Mouse (Mus musculus) intestine, postnatal 0 days (tissue): Measurements from ENCODE around the gene Ush1g. TPM values are rescaled to one million over a fixed set of nuclear protein-coding genes. Genes with fewer than 3 reads are reported as not detected.

Source experiments
- ATAC-seq: fragments of 200-750 bp; cut with Nextera tagmentation; 2 replicates; pipeline ENCODE4 v1.8.0; 2017; ENCODE audit warnings: mild to moderate bottlenecking, moderate TSS enrichment, moderate library complexity
- H3K27ac ChIP-seq: fragments of 300-500 bp; sonication (generic); 2 replicates; pipeline ENCODE4 v1.5.1; 2014; ENCODE audit warnings: mild to moderate bottlenecking, low read depth, low read length, moderate library complexity
- H3K27me3 ChIP-seq: fragments of 300-500 bp; sonication (generic); replicated peaks from 2 replicates; pipeline ENCODE4 v1.6.1; 2014; ENCODE audit warnings: low read length, mixed read lengths; ENCODE audit not compliant: control insufficient read depth, insufficient read depth
- H3K36me3 ChIP-seq: fragments of 300-500 bp; sonication (generic); 2 replicates; pipeline ENCODE4 v1.6.1; 2014; ENCODE audit warnings: mild to moderate bottlenecking, moderate library complexity; ENCODE audit not compliant: control insufficient read depth, insufficient read depth
- H3K4me1 ChIP-seq: fragments of 300-500 bp; sonication (generic); replicated peaks from 2 replicates; pipeline ENCODE4 v1.6.1; 2014; ENCODE audit warnings: antibody characterized with exemption, low read length, mixed read lengths; ENCODE audit not compliant: control insufficient read depth, insufficient read depth
- H3K4me2 ChIP-seq: fragments of 300-500 bp; sonication (generic); replicated peaks from 2 replicates; pipeline ENCODE4 v1.6.1; 2014; ENCODE audit warnings: low read depth, mild to moderate bottlenecking, moderate library complexity
- H3K4me3 ChIP-seq: fragments of 300-500 bp; sonication (generic); 2 replicates; pipeline ENCODE4 v1.5.1; 2014; ENCODE audit warnings: low read depth, low read length
- H3K9ac ChIP-seq: fragments of 300-500 bp; sonication (generic); 2 replicates; pipeline ENCODE4 v1.6.1; 2014; ENCODE audit warnings: mild to moderate bottlenecking, low read depth, low read length
- H3K9me3 ChIP-seq: fragments of 300-500 bp; sonication (generic); 2 replicates; pipeline ENCODE4 v1.6.1; 2016; ENCODE audit warnings: mixed run types; ENCODE audit not compliant: control insufficient read depth
- CTCF ChIP-seq: sonication (generic); IDR thresholded peaks from 2 replicates; pipeline ENCODE4 v1.5.1; 2016; ENCODE audit warnings: low read depth, mild to moderate bottlenecking, control low read depth, antibody characterized with exemption, moderate library complexity
- WGBS: fragments of 180-500 bp; shearing (Covaris S2); extraction: QIAGEN DNeasy Blood & Tissue Kit; methylation state at CpG from one replicate; pipeline ENCODE4 v1.1.7; 2014; 5-methylcytosine and 5-hydroxymethylcytosine counted together
- polyA plus RNA-seq: library from polyadenylated mRNA; unstranded; fragments of >200 nt; fragmentation: Nextera tagmentation; extraction: Ambion mirVana; gene quantifications from 2 replicates; pipeline ENCODE4 v1.2.1, GENCODE M21; 2015

Gene Ush1g
- polyA plus RNA-seq, 1 experiment from 2014 or later = 0.09 TPM

DNA sequence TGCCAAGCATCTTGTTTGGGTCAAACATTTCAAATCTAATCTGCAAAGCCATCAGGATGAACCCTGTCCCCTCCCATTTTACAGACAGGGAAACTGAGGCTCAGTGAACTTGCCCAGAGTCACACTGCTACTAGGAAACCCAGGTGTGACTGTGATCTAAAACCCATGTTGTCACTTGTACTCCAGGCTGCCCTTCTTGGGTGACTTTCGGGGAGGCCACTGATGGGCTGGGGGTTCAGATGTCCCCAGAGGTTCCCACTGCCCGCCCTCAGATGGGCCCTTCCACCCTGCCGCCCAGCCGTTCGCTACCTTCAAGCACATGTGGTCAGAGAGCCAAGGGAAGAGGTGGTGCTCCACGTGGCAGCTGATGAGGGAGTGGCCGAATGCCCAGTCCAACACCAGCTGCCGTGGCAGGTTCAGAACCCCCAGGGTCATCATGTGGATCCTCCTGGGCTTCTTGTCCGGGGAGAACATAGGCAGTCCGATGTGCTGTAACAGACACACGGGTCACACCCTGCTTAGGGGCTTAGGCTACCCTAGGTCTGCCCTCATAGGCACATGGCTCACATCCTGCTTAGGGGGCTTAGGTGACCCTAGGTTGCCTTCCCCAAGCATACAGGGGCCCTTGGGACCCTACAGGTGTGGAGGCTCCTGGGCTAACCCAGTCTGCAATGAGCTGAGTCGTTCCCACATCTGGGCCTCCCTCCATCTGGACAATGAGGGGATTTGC, 37.8 kb downstream of the Ush1g start:
- H3K27ac ChIP-seq = no peak overlapping the region
- H3K9ac ChIP-seq = no peak overlapping the region
- H3K36me3 ChIP-seq = no peaks in the 10 kb centered on the region; the same call in 1 of the 2 replicates
- H3K27me3 ChIP-seq = no peaks in the 10 kb centered on the region
- no peak for ATAC-seq
- WGBS = 84% methylated on average over 12 of the region's 12 CpGs
- TF ChIP-seq CTCF = no peak
- no peaks in the 10 kb centered on the region for H3K4me1 ChIP-seq
- no peak overlapping the region for H3K4me2 ChIP-seq
- H3K9me3 ChIP-seq = no peaks in the 10 kb centered on the region
- H3K4me3 ChIP-seq = no peak overlapping the region

- TF ChIP-seq CTCF = no peak
- Histone ChIP-seq H3K9ac (no peak overlapping the region), H3K4me2 (no peak overlapping the region), H3K27me3 (no peaks in the 10 kb centered on the region), H3K4me3 (no peak overlapping the region), H3K27ac (no peak overlapping the region), H3K36me3 (no peaks in the 10 kb centered on the region; the same call in 1 of the 2 replicates), H3K9me3 (no peaks in the 10 kb centered on the region), H3K4me1 (no peaks in the 10 kb centered on the region)
- ATAC-seq = no peak
- WGBS = 75% methylated on average over 9 of the region's 9 CpGs
Observed at GRCm38 (mm10) chr11:115283486-115283765, 38.4 kb downstream of the Ush1g start.

GRCm38 (mm10) chr11:115282723-115283485, 38.9 kb downstream of the Ush1g start:
- 84% methylated on average over 8 of the region's 8 CpGs for WGBS
- Histone ChIP-seq H3K27me3 (no peaks in the 10 kb centered on the region), H3K9ac (no peak overlapping the region), H3K4me1 (no peaks in the 10 kb centered on the region), H3K4me3 (no peak overlapping the region), H3K9me3 (no peaks in the 10 kb centered on the region), H3K4me2 (no peak overlapping the region), H3K27ac (no peak overlapping the region), H3K36me3 (no peaks in the 10 kb centered on the region; the same call in 1 of the 2 replicates)
- TF ChIP-seq CTCF = no peak
- ATAC-seq = no peak

GRCm38 (mm10) chr11:115282295-115282694, 39.5 kb downstream of the Ush1g start:
- no peak overlapping the region for H3K9ac ChIP-seq
- no peak overlapping the region for H3K4me2 ChIP-seq
- H3K9me3 ChIP-seq = no peaks in the 10 kb centered on the region
- no peaks in the 10 kb centered on the region for H3K4me1 ChIP-seq
- no peak for ATAC-seq
- no peaks in the 10 kb centered on the region for H3K27me3 ChIP-seq
- no peak overlapping the region for H3K4me3 ChIP-seq
- no peak overlapping the region for H3K27ac ChIP-seq
- WGBS = 77% methylated on average over 8 of the region's 8 CpGs
- H3K36me3 ChIP-seq = no peaks in the 10 kb centered on the region; the same call in 1 of the 2 replicates
- no peak for TF ChIP-seq CTCF

GRCm38 (mm10) chr11:115279726-115280125, 42.1 kb downstream of the Ush1g start:
- 0 out of 2 replicates have a peak, but pooled peaks have one; percentile 9 for TF ChIP-seq CTCF
- Histone ChIP-seq H3K27me3 (no peaks in the 10 kb centered on the region), H3K9ac (no peak overlapping the region), H3K9me3 (no peaks in the 10 kb centered on the region), H3K36me3 (no peaks in the 10 kb centered on the region; the same call in 1 of the 2 replicates), H3K4me2 (no peak overlapping the region), H3K27ac (no peak overlapping the region), H3K4me3 (no peak overlapping the region), H3K4me1 (peaks cover 3% of the 10 kb centered on the region; the same call in 1 of the 2 replicates)
- 65% methylated on average over 1 of the region's 1 CpGs for WGBS
- no peak for ATAC-seq

DNA sequence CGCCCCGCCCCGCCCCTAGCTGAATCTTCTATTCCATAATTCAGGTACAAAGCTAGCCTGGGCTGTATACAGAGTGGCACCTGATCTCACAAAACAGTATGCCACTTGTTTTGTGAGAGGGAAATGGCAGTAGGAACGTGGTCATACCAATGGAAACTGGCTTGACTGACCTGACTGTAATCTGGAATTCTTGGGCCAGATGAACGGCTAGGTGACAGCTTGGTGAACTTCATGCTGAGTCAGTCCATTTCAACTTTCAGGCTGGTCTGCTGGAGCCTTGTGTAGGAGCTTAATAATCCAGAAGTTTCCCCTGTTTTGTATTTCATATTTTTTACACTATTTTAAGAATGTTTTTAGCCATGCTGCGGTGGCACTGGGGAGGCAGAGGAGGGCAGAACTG, 43.7 kb downstream of the Ush1g start:
- H3K4me3 ChIP-seq = no peak overlapping the region
- peak overlapping the region; percentile 66 for H3K4me2 ChIP-seq
- no peaks in the 10 kb centered on the region for H3K27me3 ChIP-seq

More for the DNA sequence above, 43.7 kb downstream of the Ush1g start:
- Histone ChIP-seq H3K9ac (0 out of 2 replicates have a peak overlapping the region, but pooled peaks have one; percentile 1), H3K36me3 (no peaks in the 10 kb centered on the region), H3K9me3 (no peaks in the 10 kb centered on the region), H3K27ac (no peak overlapping the region), H3K4me1 (peaks cover 3% of the 10 kb centered on the region; the same call in 1 of the 2 replicates)
- ATAC-seq = no peak
- 63% methylated on average over 6 of the region's 6 CpGs for WGBS
- no peak for TF ChIP-seq CTCF
